Mouse (Mus musculus) CH12.LX (cell line): Measurements from ENCODE around the gene Dvl2.

Experiments
- CTCF ChIP-seq, 2 experiments: IDR thresholded peaks in 1 of 2; conservative IDR thresholded peaks in 1 of 2; 2 replicates each; pipeline ENCODE4 v1.5.1; 2011 to 2012; ENCODE audit warnings: low read depth in 2 of 2, low read length in 2 of 2, improper control_type of control experiment in 1 of 2, inconsistent platforms in 1 of 2, mild to moderate bottlenecking in 1 of 2, moderate library complexity in 1 of 2
- EP300 ChIP-seq: IDR thresholded peaks from 2 replicates; pipeline ENCODE4 v1.6.1; 2011; ENCODE audit warnings: low read length, improper control_type of control experiment
- IRF4 ChIP-seq: IDR thresholded peaks from 2 replicates; pipeline ENCODE4 v1.6.1; 2014; ENCODE audit warnings: low read depth, mild to moderate bottlenecking, inconsistent platforms, low read length, improper control_type of control experiment
- NRF1 ChIP-seq: IDR thresholded peaks from 2 replicates; pipeline ENCODE4 v1.6.1; 2014; ENCODE audit warnings: low read depth, mild to moderate bottlenecking, inconsistent platforms, low read length, improper control_type of control experiment, moderate library complexity
- POLR2A ChIP-seq: IDR thresholded peaks from 2 replicates; pipeline ENCODE4 v1.6.1; 2011; ENCODE audit warnings: low read depth, mild to moderate bottlenecking, improper control_type of control experiment, low read length
- POLR2AphosphoS2 ChIP-seq: IDR thresholded peaks from 2 replicates; pipeline ENCODE4 v1.6.1; 2011; ENCODE audit warnings: low read depth, low read length, improper control_type of control experiment
- RAD21 ChIP-seq: IDR thresholded peaks from 2 replicates; pipeline ENCODE4 v1.6.1; 2011; ENCODE audit warnings: low read depth, mild to moderate bottlenecking, low read length, improper control_type of control experiment, moderate library complexity
- UBTF ChIP-seq: IDR thresholded peaks from 2 replicates; pipeline ENCODE4 v1.6.1; 2012; ENCODE audit warnings: low read depth, mild to moderate bottlenecking, inconsistent platforms, low read length, improper control_type of control experiment, moderate library complexity

DNA sequence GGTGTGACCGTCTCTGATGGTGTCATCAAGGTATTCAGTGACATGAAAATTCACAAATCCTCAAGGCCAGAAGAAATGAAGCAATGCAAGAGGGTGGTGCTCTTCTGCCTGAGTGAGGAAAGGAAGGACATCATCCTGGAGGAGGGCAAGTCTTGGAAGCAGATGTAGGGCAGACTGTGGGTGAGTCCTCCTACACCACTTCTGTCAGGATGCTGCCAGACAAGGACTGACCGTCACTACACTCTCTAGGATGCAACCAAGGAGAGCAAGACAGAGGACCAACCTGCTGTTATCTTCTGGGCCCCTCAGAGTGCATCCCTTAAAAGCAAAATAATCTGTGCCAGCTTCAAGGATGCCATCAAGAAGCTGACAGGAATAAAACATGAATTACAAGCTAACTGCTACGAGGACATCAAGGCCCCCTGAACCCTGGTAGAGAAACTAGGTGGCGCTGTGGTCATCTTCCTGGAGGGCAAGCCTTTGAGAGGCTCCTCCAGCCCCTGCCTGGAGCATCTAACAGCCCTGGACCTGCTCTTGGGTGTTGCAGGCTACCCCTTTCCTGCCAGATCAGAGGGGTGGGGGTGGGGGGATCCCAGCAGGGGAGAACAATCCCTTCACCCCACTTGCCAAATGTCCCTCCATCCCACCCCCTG lies 49.5 kb upstream of the Dvl2 start:
- TF ChIP-seq EP300 = no peak
- peak; percentile 68 for TF ChIP-seq IRF4
- TF ChIP-seq CTCF (conservative IDR thresholded peaks at IDR 0.05 in 1 of 2, IDR thresholded peaks at IDR 0.05 in 1 of 2; ENCODE audit: low read depth in 2 of 2, low read length in 2 of 2) = peak; percentile 27 to 77; a peak in 3 of 4 replicates
- TF ChIP-seq RAD21 = peak; percentile 56
- no peak for TF ChIP-seq UBTF
- no peak for TF ChIP-seq NRF1
- TF ChIP-seq POLR2A = no peak
- no peak for TF ChIP-seq POLR2AphosphoS2
